Mouse (Mus musculus): Measurements from ENCODE around the gene 1700020L24Rik. TPM values are rescaled to one million over a fixed set of nuclear protein-coding genes. Genes with fewer than 3 reads are reported as not detected.

1700020L24Rik gene
- polyA plus RNA-seq, 1 experiment from 2014 or later = 2.4 TPM

GRCm38 (mm10) chr11:83447612-83448011 lies 10.1 kb downstream of the 1700020L24Rik start:
- no peak overlapping the region for H3K27ac ChIP-seq (ENCODE audit: low read length)
- 65% methylated on average over 10 of the region's 10 CpGs for WGBS (ENCODE audit: insufficient replicate concordance)

GRCm38 (mm10) chr11:83448021-83448926 lies 10.8 kb downstream of the 1700020L24Rik start:
- Histone ChIP-seq H3K9ac (ENCODE audit: low read depth, low read length) (no peak overlapping the region), H3K4me2 (ENCODE audit: low read depth, low read length) (no peak overlapping the region), H3K9me3 (replicated peaks; ENCODE audit: control insufficient read depth, low read length) (no peaks in the 10 kb centered on the region), H3K27me3 (ENCODE audit: control insufficient read depth, insufficient read depth, low read depth, low read length) (peaks cover 28% of the 10 kb centered on the region), H3K36me3 (ENCODE audit: control insufficient read depth, insufficient read depth) (no peaks in the 10 kb centered on the region), H3K4me1 (ENCODE audit: control insufficient read depth, low read depth, low read length) (peaks cover 7% of the 10 kb centered on the region; the same call in 1 of the 2 replicates), H3K27ac (ENCODE audit: low read length) (no peak overlapping the region), H3K4me3 (ENCODE audit: low read depth, low read length) (no peak overlapping the region)
- 34% methylated on average over 16 of the region's 16 CpGs for whole genome bisulfite sequencing (ENCODE audit: insufficient replicate concordance)
- no peak for ATAC-seq (ENCODE audit: low read depth)

More at GRCm38 (mm10) chr11:83447612-83448011, 10.1 kb downstream of the 1700020L24Rik start:
- Histone ChIP-seq H3K4me3 (ENCODE audit: low read depth, low read length) (no peak overlapping the region), H3K9ac (ENCODE audit: low read depth, low read length) (no peak overlapping the region), H3K4me1 (ENCODE audit: control insufficient read depth, low read depth, low read length) (peaks cover 7% of the 10 kb centered on the region; the same call in 1 of the 2 replicates), H3K9me3 (replicated peaks; ENCODE audit: control insufficient read depth, low read length) (no peaks in the 10 kb centered on the region), H3K36me3 (ENCODE audit: control insufficient read depth, insufficient read depth) (no peaks in the 10 kb centered on the region), H3K4me2 (ENCODE audit: low read depth, low read length) (no peak overlapping the region), H3K27me3 (ENCODE audit: control insufficient read depth, insufficient read depth, low read depth, low read length) (peaks cover 35% of the 10 kb centered on the region)
- ATAC-seq (ENCODE audit: low read depth) = no peak

GRCm38 (mm10) chr11:83448927-83449236 lies 11.4 kb downstream of the 1700020L24Rik start:
- H3K27me3 ChIP-seq (ENCODE audit: control insufficient read depth, insufficient read depth, low read depth, low read length) = peaks cover 22% of the 10 kb centered on the region
- no peak overlapping the region for H3K9ac ChIP-seq (ENCODE audit: low read depth, low read length)
- no peak overlapping the region for H3K27ac ChIP-seq (ENCODE audit: low read length)
- H3K36me3 ChIP-seq (ENCODE audit: control insufficient read depth, insufficient read depth) = no peaks in the 10 kb centered on the region
- H3K4me1 ChIP-seq (ENCODE audit: control insufficient read depth, low read depth, low read length) = peaks cover 5% of the 10 kb centered on the region; the same call in 1 of the 2 replicates
- H3K4me2 ChIP-seq (ENCODE audit: low read depth, low read length) = no peak overlapping the region
- no peak for ATAC-seq (ENCODE audit: low read depth)
- H3K9me3 ChIP-seq (replicated peaks; ENCODE audit: control insufficient read depth, low read length) = no peaks in the 10 kb centered on the region
- H3K4me3 ChIP-seq (ENCODE audit: low read depth, low read length) = no peak overlapping the region

GRCm38 (mm10) chr11:83449298-83449697 lies 11.8 kb downstream of the 1700020L24Rik start:
- Histone ChIP-seq H3K9ac (ENCODE audit: low read depth, low read length) (no peak overlapping the region), H3K4me3 (ENCODE audit: low read depth, low read length) (no peak overlapping the region), H3K4me2 (ENCODE audit: low read depth, low read length) (no peak overlapping the region), H3K4me1 (ENCODE audit: control insufficient read depth, low read depth, low read length) (peaks cover 4% of the 10 kb centered on the region), H3K27ac (ENCODE audit: low read length) (no peak overlapping the region), H3K27me3 (ENCODE audit: control insufficient read depth, insufficient read depth, low read depth, low read length) (peaks cover 18% of the 10 kb centered on the region), H3K36me3 (ENCODE audit: control insufficient read depth, insufficient read depth) (no peaks in the 10 kb centered on the region), H3K9me3 (replicated peaks; ENCODE audit: control insufficient read depth, low read length) (no peaks in the 10 kb centered on the region)
- no peak for ATAC-seq (ENCODE audit: low read depth)
- 33% methylated on average over 4 of the region's 4 CpGs for WGBS (ENCODE audit: insufficient replicate concordance)

GRCm38 (mm10) chr11:83450550-83450949 lies 13.1 kb downstream of the 1700020L24Rik start:
- H3K4me3 ChIP-seq (ENCODE audit: low read depth, low read length) = no peak overlapping the region
- H3K9ac ChIP-seq (ENCODE audit: low read depth, low read length) = no peak overlapping the region
- no peaks in the 10 kb centered on the region for H3K36me3 ChIP-seq (ENCODE audit: control insufficient read depth, insufficient read depth)
- H3K27ac ChIP-seq (ENCODE audit: low read length) = no peak overlapping the region
- peaks cover 11% of the 10 kb centered on the region for H3K4me1 ChIP-seq (ENCODE audit: control insufficient read depth, low read depth, low read length)
- H3K27me3 ChIP-seq (ENCODE audit: control insufficient read depth, insufficient read depth, low read depth, low read length) = peaks cover 5% of the 10 kb centered on the region
- H3K4me2 ChIP-seq (ENCODE audit: low read depth, low read length) = no peak overlapping the region
- 35% methylated on average over 1 of the region's 1 CpGs for WGBS (ENCODE audit: insufficient replicate concordance)
- no peak for ATAC-seq (ENCODE audit: low read depth)
- H3K9me3 ChIP-seq (replicated peaks; ENCODE audit: control insufficient read depth, low read length) = no peaks in the 10 kb centered on the region

GRCm38 (mm10) chr11:83451281-83451680 lies 13.8 kb downstream of the 1700020L24Rik start:
- Histone ChIP-seq H3K4me1 (ENCODE audit: control insufficient read depth, low read depth, low read length) (peaks cover 11% of the 10 kb centered on the region), H3K27me3 (ENCODE audit: control insufficient read depth, insufficient read depth, low read depth, low read length) (0 out of 2 replicates have a peak, but pooled peaks cover 5% of the 10 kb centered on the region)
- WGBS (ENCODE audit: insufficient replicate concordance) = 75% methylated on average over 10 of the region's 10 CpGs

GRCm38 (mm10) chr11:83454548-83454947 lies 17.1 kb downstream of the 1700020L24Rik start:
- H3K4me3 ChIP-seq (ENCODE audit: low read depth, low read length) = no peak overlapping the region
- WGBS (ENCODE audit: insufficient replicate concordance) = 4% methylated on average over 4 of the region's 4 CpGs
- peak; percentile 50; the same call in 1 of the 2 replicates for ATAC-seq (ENCODE audit: low read depth)
- H3K27ac ChIP-seq (ENCODE audit: low read length) = no peak overlapping the region
- H3K9me3 ChIP-seq (replicated peaks; ENCODE audit: control insufficient read depth, low read length) = no peaks in the 10 kb centered on the region
- H3K4me1 ChIP-seq (ENCODE audit: control insufficient read depth, low read depth, low read length) = peaks cover 11% of the 10 kb centered on the region
- H3K27me3 ChIP-seq (ENCODE audit: control insufficient read depth, insufficient read depth, low read depth, low read length) = no peaks in the 10 kb centered on the region
- H3K9ac ChIP-seq (ENCODE audit: low read depth, low read length) = no peak overlapping the region
- no peaks in the 10 kb centered on the region for H3K36me3 ChIP-seq (ENCODE audit: control insufficient read depth, insufficient read depth)
- H3K4me2 ChIP-seq (ENCODE audit: low read depth, low read length) = no peak overlapping the region

More at GRCm38 (mm10) chr11:83451281-83451680, 13.8 kb downstream of the 1700020L24Rik start:
- Histone ChIP-seq H3K9ac (ENCODE audit: low read depth, low read length) (no peak overlapping the region), H3K4me2 (ENCODE audit: low read depth, low read length) (no peak overlapping the region), H3K36me3 (ENCODE audit: control insufficient read depth, insufficient read depth) (no peaks in the 10 kb centered on the region), H3K4me3 (ENCODE audit: low read depth, low read length) (no peak overlapping the region), H3K9me3 (replicated peaks; ENCODE audit: control insufficient read depth, low read length) (no peaks in the 10 kb centered on the region), H3K27ac (ENCODE audit: low read length) (no peak overlapping the region)
- ATAC-seq (ENCODE audit: low read depth) = no peak

- no peak for ATAC-seq (ENCODE audit: low read depth)
- Histone ChIP-seq H3K36me3 (ENCODE audit: control insufficient read depth, insufficient read depth) (no peaks in the 10 kb centered on the region), H3K9me3 (replicated peaks; ENCODE audit: control insufficient read depth, low read length) (no peaks in the 10 kb centered on the region), H3K27ac (ENCODE audit: low read length) (no peak overlapping the region), H3K4me2 (ENCODE audit: low read depth, low read length) (no peak overlapping the region), H3K9ac (ENCODE audit: low read depth, low read length) (no peak overlapping the region), H3K4me1 (ENCODE audit: control insufficient read depth, low read depth, low read length) (peaks cover 11% of the 10 kb centered on the region), H3K27me3 (ENCODE audit: control insufficient read depth, insufficient read depth, low read depth, low read length) (no peaks in the 10 kb centered on the region), H3K4me3 (ENCODE audit: low read depth, low read length) (no peak overlapping the region)
- WGBS (ENCODE audit: insufficient replicate concordance) = 41% methylated on average over 3 of the region's 3 CpGs
These were observed 18.1 kb downstream of the 1700020L24Rik start for GRCm38 (mm10) chr11:83455608-83456007.

GRCm38 (mm10) chr11:83457257-83457656 lies 19.8 kb downstream of the 1700020L24Rik start:
- 37% methylated on average over 7 of the region's 7 CpGs for WGBS (ENCODE audit: insufficient replicate concordance)
- Histone ChIP-seq H3K9ac (ENCODE audit: low read depth, low read length) (no peak overlapping the region), H3K27ac (ENCODE audit: low read length) (no peak overlapping the region)

More at GRCm38 (mm10) chr11:83457257-83457656, 19.8 kb downstream of the 1700020L24Rik start:
- no peak for ATAC-seq (ENCODE audit: low read depth)
- Histone ChIP-seq H3K27me3 (ENCODE audit: control insufficient read depth, insufficient read depth, low read depth, low read length) (peaks cover 9% of the 10 kb centered on the region), H3K4me2 (ENCODE audit: low read depth, low read length) (no peak overlapping the region), H3K4me1 (ENCODE audit: control insufficient read depth, low read depth, low read length) (peaks cover 11% of the 10 kb centered on the region), H3K9me3 (replicated peaks; ENCODE audit: control insufficient read depth, low read length) (no peaks in the 10 kb centered on the region), H3K4me3 (ENCODE audit: low read depth, low read length) (no peak overlapping the region), H3K36me3 (ENCODE audit: control insufficient read depth, insufficient read depth) (no peaks in the 10 kb centered on the region)
